Mouse (Mus musculus) kidney, adult 2 months (tissue): ENCODE measurements at regions not wholly inside any gene's neighbourhood (a gene's known extent, or its start where the extent isn't known, plus 50 kb on each side); places are given as distances from the start of the nearest gene placed in this dataset.

Experiments used
- CTCF ChIP-seq: fragments of 200-500 bp; conservative IDR thresholded peaks from 2 replicates; pipeline ENCODE4 v1.5.1; 2011; ENCODE audit warnings: low read depth, mild to moderate bottlenecking, control low read depth, low read length, moderate library complexity, mixed read lengths; ENCODE audit not compliant: insufficient read depth, insufficient read length
- POLR2A ChIP-seq: fragments of 200-500 bp; IDR thresholded peaks from one replicate; pipeline ENCODE4 v1.6.1; 2011; ENCODE audit warnings: low read depth, low read length, control low read depth

- TF ChIP-seq POLR2A: no peak
- no peak for TF ChIP-seq CTCF
Observed at GRCm38 (mm10) chr3:66747073-66747710, 234.0 kb upstream of the Rsrc1 start.
